Mouse (Mus musculus) right cerebral cortex, postnatal 25 days (tissue): ENCODE measurements around the gene Tep1.
A peak's percentile ranks its signal among the peaks of the same experiment; 100 is the strongest.
"Not testable (repeated sequence)": the region's sequence is repeated elsewhere in the genome, so short reads cannot be mapped to it uniquely, and the experiment has no call there.

Experiments
- DNase-seq: peaks from one replicate; pipeline ENCODE4 v3.0.0; 2022

Tep1 gene

DNA sequence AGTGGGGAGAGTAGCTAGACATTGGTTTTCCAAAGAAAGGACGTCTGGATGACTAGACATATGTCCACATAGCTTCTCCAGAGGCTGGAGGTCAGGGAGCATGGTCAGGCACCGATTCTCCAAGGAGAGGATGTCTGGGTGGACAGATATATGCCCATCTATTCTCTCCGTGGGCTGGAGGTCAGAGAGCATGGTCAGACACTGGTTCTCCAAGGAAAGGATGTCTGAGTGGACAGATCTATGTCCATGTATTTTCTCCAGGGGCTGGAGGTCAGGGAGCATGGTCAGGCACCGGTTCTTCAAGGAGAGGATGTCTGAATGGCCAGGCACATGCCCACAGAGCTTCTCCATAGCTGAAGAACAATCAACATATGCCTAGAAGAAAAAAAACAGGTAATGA is 2.1 kb downstream of the Tep1 start:
- no peak for DNase-seq

DNA sequence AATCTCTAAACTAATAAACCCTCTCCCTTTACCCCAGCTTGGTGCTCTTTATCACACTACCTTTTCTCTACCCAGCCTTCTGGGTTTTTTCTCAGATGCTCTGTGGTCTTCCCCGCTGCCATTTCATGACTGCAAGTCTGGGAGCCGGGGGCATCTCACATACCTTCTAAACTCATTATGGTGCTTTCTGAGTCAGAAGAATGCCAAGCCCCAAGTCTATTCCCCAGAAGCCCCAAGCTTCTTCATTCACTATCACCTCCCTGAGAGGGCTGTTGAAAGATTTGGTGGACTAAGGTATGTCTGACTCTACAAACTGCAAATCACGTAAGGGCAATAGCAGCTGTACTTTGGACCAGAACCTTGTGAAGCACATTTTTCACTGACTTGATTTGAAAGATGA is 3.4 kb downstream of the Tep1 start:
- no peak for DNase-seq

DNA sequence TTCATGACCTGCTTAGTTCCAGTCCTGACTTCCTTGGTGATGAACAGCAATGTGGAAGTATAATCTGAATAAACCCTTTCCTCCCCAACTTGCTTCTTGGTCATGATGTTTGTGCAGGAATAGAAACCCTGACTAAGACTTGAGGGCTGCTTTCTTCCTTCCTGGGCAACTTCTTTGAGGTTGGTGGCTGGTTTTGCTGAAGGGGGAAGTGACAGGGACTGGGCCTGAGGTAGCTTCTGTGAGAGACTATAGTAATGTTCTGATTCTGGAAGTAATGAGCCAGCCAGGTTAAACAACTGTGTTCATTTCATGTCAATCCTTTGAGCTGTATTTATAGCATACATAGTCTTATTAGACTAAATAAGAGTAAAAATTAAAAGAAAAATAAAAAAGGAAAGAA is 5.4 kb downstream of the Tep1 start:
- DNase-seq: not testable (repeated sequence)

DNA sequence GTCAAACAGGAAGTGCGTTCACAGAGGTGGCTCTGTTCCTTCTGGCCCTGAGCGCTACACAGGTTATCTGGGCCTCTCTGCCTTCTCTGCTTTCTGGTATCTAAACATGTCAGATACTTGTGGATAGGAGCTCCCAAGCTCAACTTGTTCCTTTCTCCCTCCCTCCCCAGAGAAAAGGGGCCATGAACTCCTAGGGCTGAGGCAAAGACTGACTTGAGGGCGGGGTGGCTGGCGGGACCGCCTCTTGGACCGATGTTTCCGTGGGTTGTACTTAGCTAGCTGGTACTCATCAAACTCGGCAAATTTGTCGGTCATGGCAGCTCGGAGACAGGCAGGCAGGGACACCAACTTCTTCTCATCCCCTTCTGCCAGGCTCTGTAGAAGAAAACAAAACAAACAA is 7.7 kb downstream of the Tep1 start:
- DNase-seq: no peak

DNA sequence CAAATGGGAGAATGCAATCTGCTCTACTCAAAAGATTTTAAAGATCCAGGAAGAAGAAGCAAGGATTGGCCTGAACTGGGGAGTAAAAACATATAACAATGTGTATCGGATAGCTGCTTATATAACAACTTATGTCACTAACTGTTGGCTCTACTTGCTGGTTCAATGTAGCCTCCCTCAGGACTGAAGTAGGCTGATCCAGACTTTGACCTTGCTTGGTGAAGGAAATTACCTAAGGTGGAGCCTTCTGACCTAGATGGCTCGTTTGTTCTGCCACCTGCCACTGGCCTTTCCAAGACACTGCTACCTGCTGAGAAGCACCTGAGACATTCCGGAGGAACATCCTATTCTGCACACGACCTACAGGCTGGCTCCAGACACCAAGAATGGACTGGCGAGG is 14.6 kb downstream of the Tep1 start:
- no peak for DNase-seq

DNA sequence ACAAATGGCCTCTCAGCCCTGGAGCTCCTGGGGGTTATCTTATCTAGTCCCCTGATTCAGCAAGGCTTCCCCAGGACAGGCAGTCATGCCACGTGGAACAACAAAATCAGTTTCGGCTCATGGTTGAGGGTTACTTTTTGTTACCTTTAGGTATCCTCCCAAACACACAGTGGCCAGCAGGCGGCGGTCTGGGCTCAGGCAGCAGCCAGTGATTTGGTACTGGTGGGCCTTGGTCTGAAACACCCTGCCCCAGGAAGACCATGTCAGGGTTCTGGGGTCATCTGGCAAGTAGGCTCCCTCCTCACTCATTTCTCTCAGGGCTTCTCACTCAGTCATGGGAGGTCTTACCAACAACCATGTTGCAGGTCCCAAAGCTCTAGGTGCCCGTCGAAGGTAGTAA is 33.1 kb downstream of the Tep1 start:
- DNase-seq: no peak

DNA sequence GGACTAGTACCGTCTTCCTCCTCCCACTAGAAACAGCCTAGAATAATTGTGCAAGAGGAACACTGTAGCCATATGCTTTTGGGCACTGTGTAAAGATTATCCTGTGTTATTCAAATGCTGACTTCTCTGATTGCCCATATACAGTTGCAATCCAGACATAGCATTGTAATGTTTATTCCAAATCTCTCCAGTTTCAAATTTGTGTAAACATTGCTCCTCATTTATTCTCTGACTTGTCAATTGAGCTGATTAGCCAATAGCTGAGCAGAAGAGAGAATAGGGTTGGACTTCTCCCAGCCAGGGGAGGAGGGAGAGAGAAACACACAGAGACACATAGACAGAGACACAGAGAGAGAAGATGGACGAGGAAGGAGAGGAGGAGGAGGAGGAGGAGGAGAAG is 35.9 kb downstream of the Tep1 start:
- no peak for DNase-seq

DNA sequence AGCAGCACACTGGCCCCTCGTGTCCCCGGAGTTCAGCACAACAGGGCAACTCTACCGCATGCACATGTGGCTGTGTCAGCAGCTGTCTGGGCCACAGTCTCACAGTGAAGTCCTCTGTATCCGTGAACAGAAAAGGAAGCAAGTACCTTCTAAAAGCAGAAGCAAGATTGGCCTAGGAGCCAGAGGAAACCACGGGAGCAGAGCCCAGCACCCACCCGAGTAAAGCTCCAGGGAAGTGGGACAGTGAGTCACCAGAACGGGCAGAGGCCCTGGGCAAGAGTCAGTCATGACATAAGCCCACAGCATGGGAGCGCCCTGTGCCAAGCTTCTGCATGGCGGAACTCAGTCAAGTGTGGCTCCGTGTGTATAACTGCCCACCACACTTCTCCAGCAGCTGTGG is 36.4 kb downstream of the Tep1 start:
- no peak for DNase-seq

DNA sequence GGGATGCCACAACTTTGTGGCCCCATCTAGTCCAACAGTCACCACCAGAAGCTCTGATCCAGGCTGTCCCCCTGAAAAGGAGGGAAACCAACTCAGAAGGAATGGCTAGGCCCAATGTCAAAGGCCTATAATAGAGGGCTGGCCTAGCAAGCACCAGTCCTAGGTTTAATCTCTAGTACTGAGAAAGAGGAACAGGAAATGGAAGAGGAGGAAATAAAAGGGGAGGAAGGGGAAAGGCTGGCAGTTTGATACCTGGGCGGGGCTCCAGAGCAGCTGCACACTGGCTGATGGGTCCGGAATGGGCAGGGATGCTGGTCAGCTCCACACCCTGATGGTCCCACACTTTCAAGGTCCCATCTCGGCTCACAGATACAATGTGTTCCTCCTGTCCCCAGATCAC is 40.5 kb downstream of the Tep1 start:
- no peak for DNase-seq

DNA sequence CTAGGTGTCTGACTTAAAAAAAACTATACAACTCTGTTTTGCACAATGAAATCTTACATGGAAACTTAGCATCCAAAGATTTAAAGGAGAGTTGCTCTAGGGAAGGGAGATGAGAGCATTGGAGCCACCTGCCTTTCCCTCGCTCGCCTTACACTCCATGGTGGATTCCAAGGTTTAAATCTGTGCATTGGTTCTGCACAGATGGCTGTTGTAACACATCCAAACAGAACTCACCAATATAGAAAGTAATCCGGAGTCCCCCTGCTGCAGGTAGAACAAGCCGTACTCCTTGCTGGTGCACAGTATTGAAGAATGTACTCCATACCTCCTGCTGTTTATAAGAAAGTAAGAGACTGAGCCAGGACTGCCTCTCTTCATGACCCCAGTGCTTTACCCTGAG is 43.8 kb downstream of the Tep1 start:
- DNase-seq: peak; percentile 33

DNA sequence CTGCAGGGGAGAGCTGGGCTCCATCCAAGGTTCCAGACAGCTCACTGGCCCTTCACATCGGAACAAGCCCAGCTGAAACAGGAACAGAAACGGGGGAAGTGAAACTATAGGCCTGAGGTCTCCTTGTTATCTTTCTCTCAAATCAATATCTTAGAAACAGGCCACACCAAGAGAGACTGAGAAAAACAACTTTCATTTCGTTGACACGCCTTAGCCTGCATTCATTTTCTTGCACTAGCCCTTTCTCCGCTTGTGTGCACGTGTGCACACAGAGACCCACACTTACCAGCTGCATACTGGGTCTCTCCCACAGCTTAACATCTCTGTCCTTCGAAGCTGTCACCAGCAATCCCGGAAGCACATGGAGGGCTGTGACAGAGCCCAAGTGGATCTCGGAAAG is 46.1 kb downstream of the Tep1 start:
- DNase-seq: no peak

DNA sequence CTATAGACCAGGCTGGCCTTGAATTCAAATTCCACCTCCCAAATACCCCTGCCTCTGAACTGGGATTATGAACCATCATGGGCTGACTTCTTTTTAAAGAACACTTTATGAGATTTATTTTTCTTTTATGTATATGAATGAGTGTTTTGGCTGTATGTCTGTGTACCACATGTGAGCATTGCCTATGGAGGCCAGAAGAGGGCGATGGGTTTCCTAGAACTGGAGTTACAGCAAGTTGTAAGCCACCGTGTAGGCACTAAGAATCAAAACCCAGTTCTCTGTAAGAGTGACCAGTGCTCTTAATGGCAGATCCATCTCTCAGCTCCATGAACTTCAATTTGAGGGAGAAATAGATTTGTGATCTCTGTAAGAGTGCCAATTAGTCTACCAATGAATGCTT is 47.1 kb downstream of the Tep1 start:
- DNase-seq: no peak

DNA sequence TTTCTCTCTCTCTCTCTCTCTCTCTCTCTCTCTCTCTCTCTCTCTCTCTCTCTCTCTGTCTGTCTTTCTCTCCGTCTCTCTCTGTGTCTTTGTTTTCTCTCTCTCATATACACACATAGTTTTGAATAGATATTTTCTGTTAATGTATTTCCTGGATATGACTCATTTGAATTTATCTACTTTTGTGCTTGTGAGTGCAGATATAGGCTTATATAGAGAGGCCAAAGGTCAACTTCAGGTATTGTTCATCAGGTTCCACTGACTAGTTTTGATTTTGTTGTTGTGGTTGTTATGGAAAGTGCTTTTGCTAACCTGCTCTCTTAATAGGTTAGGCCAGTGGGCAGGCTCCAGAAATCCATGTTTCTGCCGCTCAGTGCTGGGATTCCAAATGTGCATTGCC is 57.3 kb downstream of the Tep1 start:
- DNase-seq: no peak

DNA sequence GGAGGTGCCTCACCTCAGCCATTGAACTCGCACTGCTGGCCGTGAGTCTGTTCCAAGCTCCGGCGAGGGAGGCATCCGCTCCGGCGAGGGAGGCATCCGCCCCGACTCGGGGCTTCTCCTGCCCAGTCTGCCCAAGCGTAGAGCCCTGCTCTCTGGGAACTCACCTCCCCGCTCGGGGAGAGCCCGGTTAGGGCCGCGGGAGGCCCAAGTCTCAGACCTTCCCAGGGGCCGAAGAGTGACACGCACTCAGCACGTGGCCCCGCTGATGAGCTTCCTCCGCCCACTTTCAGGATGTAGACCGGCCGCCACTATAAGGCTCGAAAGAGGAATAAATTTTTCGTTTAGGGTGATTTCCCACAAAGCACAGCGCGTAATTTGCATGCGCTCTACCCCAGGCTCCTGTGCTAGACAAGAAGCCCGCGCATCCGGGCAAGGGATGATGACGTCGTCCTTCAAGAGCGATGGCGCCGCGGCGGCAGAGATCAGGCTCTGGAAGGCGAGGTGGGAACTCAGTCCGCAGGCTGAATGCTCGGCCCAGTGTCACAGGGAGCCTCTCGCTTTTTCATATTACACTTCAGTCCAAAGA is 62.8 kb downstream of the Tep1 start, which contains the start of the genes Ccnb1ip1 and Parp2:
Ccnb1ip1 (minus strand) TSS at position 246 of the 586 bp plus-strand sequence.
Parp2 (plus strand) TSS at position 355 of the 586 bp plus-strand sequence.
- peak; percentile 97 for DNase-seq

DNA sequence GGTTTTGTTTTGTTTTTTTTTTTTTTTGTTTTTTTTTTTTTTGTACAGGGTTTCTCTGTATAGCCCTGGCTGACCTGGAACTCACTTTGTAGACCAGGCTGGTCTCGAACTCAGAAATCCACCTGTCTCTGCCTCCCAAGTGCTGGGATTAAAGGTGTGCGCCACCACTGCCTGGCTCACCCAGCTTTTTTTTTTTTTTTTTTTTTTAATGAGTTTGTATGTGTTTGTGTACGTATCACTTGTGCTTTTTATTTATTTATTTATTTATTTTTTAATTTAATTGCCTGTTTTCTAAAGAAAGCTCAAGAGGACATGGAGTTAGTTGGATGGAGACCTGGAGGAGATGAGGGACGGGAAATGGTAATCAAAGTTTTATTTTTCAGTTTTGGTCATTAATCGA is 63.9 kb downstream of the Tep1 start:
- not testable (repeated sequence) for DNase-seq

DNA sequence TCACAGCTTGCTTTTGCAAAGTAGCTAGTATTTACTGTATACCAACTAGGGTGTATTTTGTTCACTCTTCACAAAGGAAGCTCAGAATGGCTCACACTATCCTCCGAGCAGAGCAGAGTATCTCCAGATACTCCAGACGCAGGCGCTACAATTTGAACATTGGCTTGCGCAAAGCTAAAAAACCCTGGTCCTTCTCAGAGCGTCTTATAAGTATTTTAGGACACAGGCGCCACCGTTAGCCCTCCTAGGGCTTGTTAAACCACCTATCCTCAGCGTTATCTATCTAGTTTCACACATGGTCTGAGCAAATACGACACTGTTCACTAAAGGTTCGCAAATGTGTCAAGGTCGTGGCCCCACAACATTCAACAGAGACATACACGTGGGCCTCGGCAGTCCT is 65.7 kb downstream of the Tep1 start:
- DNase-seq: no peak

DNA sequence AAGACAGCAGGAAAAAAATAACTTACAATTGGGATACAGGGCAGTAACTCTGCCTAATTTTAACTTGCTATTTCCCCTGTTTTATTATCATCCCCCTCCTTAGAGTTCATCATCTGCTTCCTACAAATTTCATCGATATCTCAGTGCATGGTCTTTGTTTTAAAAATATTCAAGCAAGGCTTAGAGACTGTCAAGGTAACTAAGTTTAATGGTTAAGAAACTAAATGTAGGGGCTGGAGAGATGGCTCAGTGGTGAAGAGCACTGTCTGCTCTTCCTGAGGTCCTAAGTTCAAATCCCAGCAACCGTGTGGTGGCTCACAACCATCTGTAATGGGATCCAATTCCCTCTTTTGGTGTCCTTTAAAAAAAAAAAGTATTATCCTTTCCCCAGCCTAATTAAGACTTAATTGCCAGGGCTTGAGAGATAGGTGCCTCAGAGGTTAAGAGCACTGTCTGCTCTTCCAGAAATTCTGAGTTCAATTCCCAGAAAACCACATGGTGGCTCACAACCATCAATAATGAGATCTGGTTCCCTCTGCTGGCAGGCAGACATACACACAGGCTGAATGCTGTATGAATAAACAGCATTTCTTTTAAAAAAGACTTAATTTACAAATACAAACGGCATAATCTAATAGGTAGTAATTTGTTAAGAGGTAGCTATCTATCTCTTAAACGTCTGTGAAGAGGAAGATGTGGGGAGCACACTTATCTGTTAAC is 67.4 kb downstream of the Tep1 start:
- DNase-seq: no peak

DNA sequence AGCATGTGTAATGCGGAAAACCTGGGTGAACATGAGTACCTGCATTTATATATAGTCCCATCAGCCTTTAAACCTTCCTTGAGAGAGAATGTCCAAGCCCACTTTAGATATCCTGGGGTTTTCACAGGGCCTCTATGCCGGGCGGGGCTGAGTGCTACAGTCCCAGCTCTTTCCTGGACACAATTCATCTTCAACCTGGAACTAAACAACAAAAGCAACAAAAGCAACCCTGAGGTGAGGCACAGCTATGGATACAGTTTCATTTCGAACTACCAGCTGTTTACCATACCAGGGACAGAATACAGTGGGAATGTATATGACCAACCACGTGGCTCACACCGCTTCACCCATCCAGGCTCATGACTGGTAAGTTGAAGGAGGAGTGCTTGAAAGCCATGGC is 67.9 kb downstream of the Tep1 start:
- no peak for DNase-seq

DNA sequence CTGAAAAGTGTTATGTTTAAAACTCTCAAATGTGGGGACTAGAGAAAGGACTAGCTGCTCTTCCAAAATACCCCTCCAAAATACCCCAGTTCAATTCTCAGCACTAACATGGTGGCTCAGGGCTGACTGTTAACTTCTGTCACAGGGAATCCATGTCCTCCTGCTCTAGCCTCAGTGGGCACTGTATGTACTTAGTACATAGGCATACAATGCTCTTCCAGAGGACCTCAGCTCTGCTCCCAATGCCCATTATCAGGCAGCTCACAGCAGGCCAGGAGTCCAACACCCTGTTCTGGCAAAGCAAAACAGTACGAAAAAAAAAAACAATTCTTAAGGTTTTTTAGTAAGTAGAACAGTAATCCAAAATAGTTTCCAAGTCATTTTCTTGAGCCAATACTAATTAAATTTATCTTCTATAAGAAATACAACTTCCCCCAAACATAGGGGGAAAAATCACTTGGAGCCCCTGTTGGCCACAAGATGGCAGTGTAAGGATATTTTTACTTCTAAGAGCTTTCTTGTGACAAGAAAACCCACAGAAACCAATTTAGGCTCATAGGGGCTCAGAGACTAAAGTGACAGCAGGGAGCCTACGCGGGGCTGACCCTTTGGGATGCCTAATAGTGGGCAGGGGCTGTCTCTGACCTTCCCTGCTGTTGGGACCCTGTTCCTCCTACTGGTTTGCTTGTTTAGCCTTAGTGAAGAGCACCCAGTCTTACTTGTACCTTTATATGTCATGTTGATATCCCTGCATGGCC is 70.7 kb downstream of the Tep1 start:
- DNase-seq: peak; percentile 23

DNA sequence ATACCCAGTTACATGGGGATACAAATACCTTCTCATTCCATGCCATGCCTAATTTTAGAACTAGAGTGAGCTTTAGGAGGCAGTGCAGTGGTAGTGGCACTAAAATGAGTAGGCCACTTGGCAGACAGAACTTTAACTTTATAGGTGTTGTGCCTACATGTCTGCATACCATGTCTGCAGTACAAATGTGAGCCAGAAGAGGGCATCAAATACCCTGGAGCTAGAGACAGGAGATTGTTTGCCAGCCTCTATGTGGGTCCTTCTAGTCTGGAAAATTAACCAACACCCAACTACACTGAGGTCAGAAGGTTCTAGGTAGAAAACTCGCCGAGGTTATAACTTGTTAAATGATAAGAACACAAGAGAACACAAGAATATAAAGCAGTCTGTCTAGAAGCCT is 71.8 kb downstream of the Tep1 start:
- DNase-seq: no peak

DNA sequence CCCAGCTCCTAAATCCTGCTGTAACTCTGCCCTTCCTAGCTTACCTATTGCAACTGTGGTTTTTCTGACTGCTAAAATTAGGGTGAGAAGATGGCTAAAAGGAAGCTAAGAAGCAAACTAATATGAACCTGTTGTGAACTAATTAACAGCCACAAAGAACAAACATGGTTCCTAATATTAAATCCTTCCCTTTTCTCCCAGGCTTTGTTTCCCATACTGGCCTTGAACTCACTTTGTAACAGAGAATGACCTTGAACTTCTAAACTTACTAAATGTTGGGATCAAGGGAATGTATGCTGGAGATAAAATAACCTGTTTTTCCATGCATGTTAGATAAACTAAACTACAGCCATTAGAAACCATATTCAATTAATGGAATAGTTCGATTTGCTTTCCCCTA is 73.9 kb downstream of the Tep1 start:
- no peak for DNase-seq

DNA sequence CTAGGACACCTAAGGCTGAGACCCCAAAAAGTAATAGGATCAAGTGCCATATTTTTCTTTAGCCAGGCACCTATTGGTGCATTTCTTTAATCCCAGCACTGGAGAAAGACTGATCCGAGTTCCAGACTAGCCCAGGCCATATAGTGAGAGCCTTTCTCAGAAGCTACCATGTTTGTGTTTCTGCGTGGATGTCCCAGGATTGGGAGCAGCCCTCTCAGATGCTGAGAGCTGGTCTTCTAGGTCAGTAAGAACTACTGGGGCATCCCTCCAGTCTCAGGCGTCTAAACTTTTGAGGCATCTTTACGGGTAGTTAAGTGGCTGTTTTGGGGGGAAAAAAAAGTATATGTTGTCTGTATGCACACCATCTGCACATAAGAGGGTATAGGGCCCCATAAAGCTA is 74.4 kb downstream of the Tep1 start:
- no peak for DNase-seq

DNA sequence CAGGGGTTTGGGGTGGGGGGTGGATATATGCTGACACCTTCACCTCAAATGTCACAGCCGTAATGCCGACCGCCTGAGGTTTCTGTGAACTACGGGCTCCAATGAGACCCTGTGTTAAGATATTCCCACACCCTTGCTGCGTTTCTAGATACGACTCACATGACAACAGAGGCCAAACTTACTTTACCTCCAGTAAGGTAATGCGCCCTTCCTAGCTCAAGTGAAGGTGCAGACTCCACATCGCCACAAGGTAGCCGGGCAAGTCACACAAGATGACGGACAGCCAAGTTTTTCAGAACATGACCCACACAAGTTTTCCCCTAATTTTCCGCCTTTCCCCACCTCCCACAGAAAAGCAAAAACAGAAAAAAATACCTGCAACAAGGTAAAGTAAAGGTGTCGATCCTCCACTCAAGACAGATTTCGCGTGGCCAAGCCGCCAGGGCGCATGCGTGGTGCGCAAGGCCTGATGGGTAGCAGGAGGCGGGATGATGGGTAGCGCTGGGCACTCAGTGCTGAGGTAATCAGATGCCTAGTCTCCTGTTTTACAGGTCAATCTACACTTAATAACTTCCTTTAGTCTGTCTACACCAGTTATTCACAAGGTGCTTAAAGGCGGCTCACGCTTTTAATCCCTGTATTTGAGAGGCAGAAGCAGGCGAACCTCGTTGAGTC is 75.0 kb downstream of the Tep1 start:
- no peak for DNase-seq

DNA sequence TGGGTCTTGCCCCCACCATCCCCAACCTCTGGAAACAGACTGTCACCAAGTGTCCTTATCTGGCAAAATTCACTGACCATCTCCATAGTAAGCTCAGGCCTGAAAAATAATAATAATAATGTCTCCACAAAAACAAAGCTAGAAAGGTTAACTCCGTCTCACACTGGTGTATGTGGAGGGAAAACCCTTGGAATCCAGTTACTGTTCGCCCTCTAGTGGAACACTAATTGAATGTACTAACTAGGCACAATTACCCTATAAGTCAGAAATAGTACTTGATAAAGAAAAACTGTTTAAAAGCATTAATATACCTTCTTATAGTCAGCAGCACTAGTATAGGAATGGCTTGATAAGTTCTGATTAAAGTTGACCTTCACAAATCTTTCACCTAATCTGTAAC is 82.2 kb downstream of the Tep1 start:
- DNase-seq: no peak
